Mouse (Mus musculus): ENCODE results near the gene Casp7. TPM values are rescaled to one million over a fixed set of nuclear protein-coding genes. Genes with fewer than 3 reads are reported as not detected.

The Casp7 gene
- total RNA-seq, 2 experiments from 2014 or later: 5.1 to 5.3 TPM

- no peak for DNase-seq
- intact Hi-C loops (cut with DNase I): no loop called here
Observed at GRCm38 (mm10) chr19:56459154-56460050, 62.5 kb downstream of the Casp7 start.

- DNase-seq: no peak
- intact Hi-C loops (cut with DNase I): no loop called here
Observed at GRCm38 (mm10) chr19:56460241-56460640, 63.3 kb downstream of the Casp7 start.

DNA sequence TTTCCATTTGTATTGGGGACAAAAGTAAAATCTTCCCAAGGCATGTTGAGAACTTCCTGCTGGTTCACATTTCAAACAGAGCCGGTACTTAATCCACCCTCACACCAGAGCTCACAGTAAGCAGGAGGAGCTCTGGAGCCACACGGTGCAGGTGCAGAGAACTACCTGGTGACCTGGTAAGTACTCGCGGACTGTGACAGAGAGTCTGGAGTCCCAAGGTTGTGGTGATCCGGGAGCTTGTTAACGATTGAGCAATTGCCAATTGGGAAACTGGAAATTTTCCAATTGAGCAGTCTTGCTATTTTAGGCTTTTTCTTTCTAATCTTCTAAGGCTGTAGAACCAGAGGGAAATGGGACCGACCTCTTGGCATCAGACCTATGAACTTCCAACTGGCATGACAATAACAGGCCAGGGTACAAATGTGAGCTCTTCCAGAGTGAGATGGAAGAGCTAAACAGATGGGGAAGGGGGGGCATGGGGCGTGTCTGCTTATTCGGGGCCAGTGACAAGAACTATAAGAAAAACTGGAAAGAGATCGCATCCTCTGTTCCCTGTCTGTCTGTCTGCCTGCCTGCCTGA is 64.7 kb downstream of the Casp7 start, which contains the start of gene Plekhs1:
Gene Plekhs1 (plus strand): TSS at position 119 of the 580 bp plus-strand sequence.
- no peak for DNase-seq
- intact Hi-C loops (cut with DNase I): no loop called here

DNA sequence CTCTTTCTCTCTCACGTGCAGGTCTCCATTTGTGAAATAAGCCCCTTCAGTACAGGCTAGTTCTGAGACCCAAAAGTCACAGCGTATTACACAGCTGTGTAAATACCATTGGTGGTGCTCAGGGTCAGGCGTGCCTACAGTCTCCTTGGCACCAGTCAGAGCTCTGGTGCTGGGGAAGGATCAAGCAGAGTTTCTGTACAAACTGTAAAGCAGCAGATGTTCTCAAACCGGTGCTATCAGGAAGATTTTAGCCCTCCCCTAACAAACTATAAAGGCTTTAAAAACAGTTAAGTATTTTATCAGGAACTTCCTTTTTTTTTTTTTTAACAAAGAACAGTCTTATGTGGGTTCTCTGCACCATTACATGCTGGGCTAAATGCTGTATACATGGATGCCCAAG is 65.9 kb downstream of the Casp7 start:
- intact Hi-C loops (cut with DNase I): no loop called here
- DNase-seq: no peak

- intact Hi-C loops (cut with DNase I): no loop called here
- no peak for DNase-seq
Observed at GRCm38 (mm10) chr19:56466486-56466885, 69.6 kb downstream of the Casp7 start.

DNA sequence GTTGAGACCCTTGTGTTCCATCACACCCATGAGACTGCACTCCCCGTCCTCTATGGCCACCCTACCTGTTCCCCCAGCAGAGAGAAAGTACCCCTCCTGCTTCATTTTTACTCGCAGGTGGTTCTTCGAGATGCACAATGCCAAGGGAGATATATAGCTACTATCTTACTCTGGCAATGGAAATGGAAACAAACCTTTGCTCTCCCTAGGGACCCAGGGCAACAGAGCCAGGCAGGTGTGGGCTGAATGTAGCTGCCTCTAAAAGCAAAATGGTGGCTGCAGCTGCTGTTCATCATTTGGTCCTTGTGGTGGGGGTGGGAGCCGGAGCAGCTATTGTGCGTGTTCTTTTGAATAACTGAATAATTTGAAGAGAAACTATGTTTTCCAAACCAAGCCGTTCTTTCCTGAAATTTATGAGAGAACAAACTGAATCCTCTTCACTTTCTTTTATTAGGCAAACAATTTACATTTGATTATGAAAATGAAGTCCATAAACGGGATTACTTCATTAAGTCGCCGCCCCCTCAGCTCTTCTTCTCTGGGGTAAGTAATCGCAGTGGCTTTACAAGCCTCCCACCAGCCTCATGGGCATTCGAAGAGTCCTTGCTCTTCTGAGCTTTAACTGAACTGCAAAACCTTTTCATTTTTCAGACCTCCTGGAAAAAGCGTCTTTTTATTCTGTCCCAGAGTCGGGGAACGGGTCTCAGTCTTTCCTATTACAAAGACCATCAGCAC is 73.5 kb downstream of the Casp7 start:
- intact Hi-C loops (cut with DNase I): no loop called here
- no peak for DNase-seq

DNA sequence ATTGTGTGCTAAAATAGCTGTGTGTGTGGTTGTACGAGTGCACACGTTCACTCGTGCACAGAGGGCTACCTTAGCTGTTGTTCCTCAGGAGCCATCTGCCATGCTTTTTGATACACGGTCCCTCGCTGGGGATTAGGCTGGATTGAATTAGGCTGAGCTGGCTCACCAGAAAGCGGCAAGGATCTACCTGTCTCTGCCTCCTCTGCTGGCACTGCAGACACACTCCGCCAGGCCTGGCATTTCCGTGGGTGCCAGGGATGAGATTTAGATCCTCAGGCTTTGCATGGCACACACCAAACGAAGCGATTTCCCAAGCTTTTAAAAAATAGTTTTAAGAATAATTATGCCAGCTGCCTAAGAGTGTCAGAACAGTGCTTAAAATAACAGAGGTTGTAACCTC is 75.0 kb downstream of the Casp7 start:
- no peak for DNase-seq
- intact Hi-C loops (cut with DNase I): no loop called here

- DNase-seq: no peak
- intact Hi-C loops (cut with DNase I): no loop called here
Observed at GRCm38 (mm10) chr19:56474869-56475550, 78.1 kb downstream of the Casp7 start.

DNA sequence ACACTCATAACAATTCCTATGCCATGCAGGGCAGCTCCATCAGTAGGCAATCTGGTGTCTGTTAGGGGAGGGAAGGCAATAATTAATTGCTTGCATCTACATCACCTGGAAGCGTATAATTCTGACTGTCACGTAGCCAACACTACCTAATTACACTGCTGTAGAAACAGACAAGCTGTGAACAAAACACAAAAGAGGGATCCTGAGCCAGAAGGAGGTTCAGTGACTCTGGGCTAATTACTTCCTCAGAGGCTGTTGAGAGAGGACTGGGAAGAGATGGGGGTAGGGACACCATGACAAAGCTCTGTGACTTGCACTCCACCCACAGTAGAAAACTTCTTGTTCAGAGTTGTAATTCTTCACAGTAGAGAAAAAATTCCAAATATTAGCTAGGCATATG is 79.6 kb downstream of the Casp7 start:
- intact Hi-C loops (cut with DNase I): no loop called here
- no peak for DNase-seq

DNA sequence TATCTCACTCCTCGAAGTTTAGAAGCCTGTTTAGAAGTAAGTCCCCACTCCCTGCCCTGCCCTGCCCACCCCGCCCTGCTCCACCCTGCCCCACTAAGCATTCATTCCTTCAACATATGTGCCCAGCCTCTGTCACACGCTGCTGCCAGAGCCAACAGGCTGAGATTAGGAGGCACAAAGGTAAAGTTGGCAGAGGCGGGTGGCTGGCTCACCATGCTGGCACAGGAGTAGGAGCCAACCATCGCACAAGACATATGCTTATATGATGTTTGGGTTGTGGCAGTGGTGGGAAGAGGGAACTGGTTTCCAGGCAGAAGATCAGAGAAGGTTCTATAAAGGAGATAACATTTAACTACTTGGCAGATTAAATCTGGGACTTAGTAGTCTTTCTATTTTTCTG is 80.3 kb downstream of the Casp7 start:
- intact Hi-C loops (cut with DNase I): no loop called here
- no peak for DNase-seq

- DNase-seq: no peak
- intact Hi-C loops (cut with DNase I): no loop called here
Observed at GRCm38 (mm10) chr19:56477832-56478231, 80.9 kb downstream of the Casp7 start.

- DNase-seq: no peak
- intact Hi-C loops (cut with DNase I): no loop called here
Observed at GRCm38 (mm10) chr19:56484630-56485375, 87.9 kb downstream of the Casp7 start.

DNA sequence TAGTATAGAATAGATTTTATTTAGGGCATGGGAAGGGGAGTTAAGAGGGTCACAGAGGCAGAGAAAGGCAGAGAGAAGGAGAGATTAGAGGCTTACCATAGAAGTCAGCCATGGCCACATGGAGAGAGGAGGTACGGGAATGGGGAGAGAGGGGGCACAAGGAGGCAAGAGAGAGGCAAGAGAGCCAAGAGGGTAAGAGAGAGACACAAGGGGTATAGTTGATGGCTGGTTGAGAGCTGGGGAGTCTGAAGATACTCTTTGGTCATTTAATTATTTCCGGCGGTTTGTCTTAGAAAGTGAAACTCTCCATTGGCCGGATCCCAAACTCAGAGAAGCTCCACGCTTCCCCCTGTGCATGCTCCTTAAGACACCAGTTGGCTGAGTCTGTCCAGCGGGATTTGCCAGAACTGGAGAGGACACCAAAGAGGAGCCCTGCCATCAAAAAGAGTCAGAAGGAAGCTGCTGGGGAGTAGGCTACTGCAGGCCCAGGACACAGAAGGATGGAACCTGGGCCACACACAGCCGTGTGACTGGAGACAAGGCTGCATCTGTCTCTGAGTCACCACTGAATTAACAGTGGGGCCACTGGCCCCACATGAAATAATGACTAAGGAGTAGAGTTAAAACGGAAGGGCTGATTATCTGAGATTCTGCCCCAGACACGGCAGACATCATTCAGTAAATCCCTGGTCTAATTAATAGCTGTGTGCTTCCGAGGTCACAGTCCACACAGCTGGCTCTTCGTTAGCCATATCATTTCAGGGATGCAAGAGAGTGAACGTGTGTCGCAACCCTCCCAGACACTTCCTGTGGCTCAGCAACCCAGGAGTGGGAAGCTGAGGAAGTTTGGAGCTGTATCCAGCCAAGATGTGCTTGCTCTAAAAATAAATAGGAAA is 88.7 kb downstream of the Casp7 start:
- DNase-seq: no peak
- intact Hi-C loops (cut with DNase I): no loop called here

DNA sequence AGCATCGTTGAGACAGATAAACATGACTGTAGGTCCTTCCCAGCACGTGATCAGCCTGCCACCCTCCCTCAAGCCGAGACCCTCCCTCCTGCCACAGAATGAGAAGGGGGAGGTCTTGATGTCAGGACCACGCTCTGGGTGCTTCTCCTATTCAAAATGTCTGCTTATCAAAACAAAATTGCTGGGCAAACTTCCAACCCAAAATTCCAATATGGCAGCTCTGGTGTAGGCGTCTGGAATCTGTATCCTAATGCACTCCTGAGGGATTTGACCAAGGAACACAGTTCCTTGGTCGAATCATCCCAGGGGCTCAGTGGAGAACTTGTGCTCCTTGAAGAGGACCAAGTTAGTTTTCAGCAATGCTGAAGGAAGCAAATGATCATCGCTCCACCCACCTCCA is 90.0 kb downstream of the Casp7 start:
- intact Hi-C loops (cut with DNase I): no loop called here
- DNase-seq: no peak

DNA sequence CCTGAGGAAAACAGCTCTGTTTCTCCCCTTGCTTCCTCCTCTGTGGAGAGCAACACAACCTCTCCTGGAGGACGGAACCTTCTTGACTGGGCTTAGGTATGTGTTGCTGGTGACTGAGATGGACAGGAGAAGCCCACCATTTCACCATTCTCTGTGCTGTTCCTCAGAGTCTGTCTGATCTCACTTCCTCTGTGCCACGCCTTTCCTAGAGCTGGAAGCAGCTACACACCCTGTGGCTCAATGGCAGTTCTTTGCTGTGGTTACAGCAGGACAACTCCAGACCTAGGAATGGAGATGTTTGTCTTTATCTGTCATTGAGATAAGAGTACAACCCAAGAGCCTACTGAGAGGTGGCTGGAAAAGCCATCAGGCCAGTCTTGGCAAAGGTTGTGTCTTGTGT is 90.4 kb downstream of the Casp7 start:
- intact Hi-C loops (cut with DNase I): no loop called here

GRCm38 (mm10) chr19:56489601-56490000 is 92.7 kb downstream of the Casp7 start:
- intact Hi-C loops (cut with DNase I): no loop called here
- DNase-seq: no peak

More for the DNA sequence above, 90.4 kb downstream of the Casp7 start:
- no peak for DNase-seq
